Mouse (Mus musculus): ENCODE measurements at regions not wholly inside any gene's neighbourhood (a gene's known extent, or its start where the extent isn't known, plus 50 kb on each side); places are given as distances from the start of the nearest gene placed in this dataset.

DNA sequence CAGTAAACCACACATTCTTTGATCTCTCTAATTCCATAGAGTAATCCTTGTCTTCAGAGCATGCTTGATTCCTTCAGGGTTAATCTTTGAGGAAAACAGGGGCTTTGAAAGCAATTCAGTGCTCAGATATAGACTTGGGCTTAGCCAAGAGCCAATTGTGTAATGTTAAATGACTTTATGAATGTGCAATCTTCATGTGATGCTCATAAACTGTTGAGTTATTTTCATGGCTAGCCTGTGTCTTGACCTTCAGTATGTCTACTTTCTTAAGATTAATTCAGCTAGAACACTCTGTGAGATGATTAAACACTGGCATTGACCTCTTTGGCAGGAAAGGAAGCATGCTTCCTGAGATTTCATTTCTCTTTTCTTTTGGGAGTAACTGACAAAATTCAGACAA, 147.8 kb downstream of the Gabrg2 start:
- no peak for DNase-seq (ENCODE audit: low spot score)

DNA sequence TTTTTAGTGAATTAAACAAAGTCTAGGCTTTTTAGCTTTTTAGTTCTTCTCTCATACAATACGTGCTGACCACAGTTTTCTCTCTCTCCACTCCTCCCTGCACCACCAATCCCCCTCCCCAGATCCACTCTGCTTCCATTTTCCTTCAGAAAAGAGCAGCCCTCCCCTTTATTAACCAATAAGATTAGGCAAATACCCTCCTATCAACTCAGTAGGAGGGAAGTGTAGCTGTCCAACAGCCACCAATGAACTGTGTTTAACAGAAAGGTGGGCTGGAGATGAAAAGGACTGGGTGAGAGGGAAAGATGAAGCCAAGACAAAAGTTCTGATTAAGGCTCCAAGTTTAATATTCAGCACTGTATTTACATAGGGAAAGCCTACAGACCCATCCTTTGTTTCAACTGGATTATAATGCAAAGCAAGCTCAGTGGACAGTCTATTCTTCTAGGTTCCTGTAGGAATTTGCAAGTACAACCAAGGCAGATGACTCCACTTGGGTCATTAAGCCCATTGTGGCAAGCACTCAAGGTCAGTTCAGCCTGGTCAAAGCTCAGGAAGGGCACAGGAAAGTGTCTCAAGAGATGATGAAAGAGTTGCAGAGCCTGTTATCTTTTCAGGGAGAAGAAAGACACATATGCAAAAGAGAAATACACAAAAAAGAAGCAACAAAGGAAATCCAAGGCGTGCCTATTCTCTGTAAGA, 174.5 kb downstream of the Gabrg2 start:
- DNase-seq (ENCODE audit: low spot score), result peak; percentile 56

DNA sequence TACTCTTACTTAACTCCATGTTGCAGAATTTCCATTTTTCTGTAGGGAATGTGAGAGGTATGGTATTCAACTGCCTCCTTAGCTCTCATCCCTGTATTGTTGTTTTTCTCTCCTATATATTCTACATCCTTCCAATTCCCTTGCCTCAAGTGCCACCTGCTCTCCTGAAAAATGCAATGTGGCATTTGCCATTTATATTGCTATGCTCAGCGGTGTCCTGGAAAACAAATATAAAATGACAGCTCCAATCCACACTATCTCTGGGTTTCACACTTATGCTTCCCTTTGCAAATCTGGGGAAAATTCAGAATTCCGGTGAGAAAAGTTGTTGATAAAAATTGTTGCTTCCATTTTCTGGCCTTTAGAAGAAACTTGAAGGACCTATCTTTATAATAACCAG, 182.6 kb downstream of the Gabrg2 start:
- DNase-seq (ENCODE audit: low spot score), result no peak

DNA sequence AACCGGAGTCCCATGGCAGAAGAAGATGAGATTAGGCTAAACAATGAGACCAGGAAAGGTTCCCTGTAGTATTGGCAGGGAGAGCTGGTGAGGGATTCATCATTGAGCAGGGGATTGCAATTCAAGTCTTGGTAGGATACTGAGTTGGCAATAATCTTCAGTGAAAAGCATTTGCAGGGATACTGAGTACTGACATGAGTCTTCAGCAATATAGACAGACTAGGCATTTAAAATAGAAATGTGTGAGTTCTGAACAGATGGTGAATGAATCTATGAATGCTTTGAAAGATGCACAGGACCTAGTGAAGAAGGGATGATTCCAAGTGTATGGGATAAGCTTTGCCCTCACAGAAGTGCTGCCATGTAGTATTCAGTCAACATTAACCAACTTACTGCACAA, 187.7 kb downstream of the Gabrg2 start:
- no peak for DNase-seq (ENCODE audit: low spot score)

DNA sequence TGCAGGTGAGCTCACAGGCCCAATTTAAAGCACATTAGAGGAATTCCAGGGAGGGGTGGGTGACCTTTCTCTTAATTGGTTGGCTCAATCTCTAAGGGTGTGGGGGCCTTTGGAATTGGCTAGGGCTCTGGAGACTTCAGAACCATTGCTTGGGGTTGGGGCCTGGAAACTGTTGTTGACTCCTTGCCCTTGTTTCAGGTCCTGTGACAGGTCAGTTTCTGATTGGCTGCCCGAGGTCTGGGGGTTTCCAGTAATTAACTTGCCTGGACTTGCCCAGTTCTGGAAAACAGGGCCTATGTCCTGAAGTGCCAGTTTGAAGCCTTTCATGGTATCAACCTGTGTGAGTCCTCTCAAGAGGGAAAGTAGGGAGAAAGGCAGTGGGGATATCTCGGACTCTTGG, 191.8 kb downstream of the Gabrg2 start:
- DNase-seq (ENCODE audit: low spot score), result no peak

DNA sequence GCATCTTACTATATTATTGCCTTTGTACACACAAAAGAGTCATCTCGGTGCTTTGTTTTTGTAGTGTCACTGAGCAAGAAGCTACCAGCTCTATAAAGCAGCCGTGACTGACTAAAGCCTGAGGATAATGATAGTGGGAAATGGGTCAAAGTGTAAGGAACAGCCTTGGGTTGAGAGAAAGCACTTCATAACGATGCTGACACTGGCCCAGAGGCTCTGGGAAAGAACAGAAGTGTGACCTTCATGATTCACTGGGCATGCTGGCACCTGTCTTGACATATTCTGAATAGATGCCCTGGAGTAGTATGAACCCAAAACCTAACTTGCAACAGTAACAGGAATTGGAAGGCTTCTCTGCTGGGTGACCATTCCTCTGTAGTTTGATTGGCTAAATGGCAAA, 208.5 kb downstream of the Gabrg2 start:
- peak; percentile 4 for DNase-seq (ENCODE audit: low spot score)
